Mouse (Mus musculus) embryonic facial prominence, embryonic 10.5 days (tissue): Measurements from ENCODE around the gene Zscan10. TPM values are rescaled to one million over a fixed set of nuclear protein-coding genes. Genes with fewer than 3 reads are reported as not detected.

Source experiments
- polyA plus RNA-seq: library from polyadenylated mRNA; unstranded; fragments of >200 nt; fragmentation: Nextera tagmentation; extraction: Ambion mirVana; gene quantifications from 2 replicates; pipeline ENCODE4 v1.2.1, GENCODE M21; 2016

Gene Zscan10
- polyA plus RNA-seq, 1 experiment from 2014 or later, result 0.71 TPM

Other genes starting within 250 kb of the Zscan10 start
- gene Vmn2r116, start 216.3 kb upstream of the Zscan10 start, polyA plus RNA-seq, result not detected in 2 replicates
- gene Vmn2r117, start 121.2 kb upstream of the Zscan10 start, polyA plus RNA-seq, result not detected in 2 replicates
- gene Zfp213, start 36.6 kb upstream of the Zscan10 start, polyA plus RNA-seq, result 27.2 and 31.0 TPM in 2 replicates
- 22.4 and 24.4 TPM in 2 replicates for gene Zfp13, start 1.4 kb upstream of the Zscan10 start, polyA plus RNA-seq
- gene Mmp25, start 44.4 kb downstream of the Zscan10 start, polyA plus RNA-seq, result 0.68 and 0.69 TPM in 2 replicates
- gene Bicdl2, start 59.6 kb downstream of the Zscan10 start, polyA plus RNA-seq, result 0.85 and 1.2 TPM in 2 replicates
- 30.4 and 39.7 TPM in 2 replicates for gene Hcfc1r1, start 72.7 kb downstream of the Zscan10 start, polyA plus RNA-seq
- 70.9 and 72.2 TPM in 2 replicates for gene Thoc6, start 73.0 kb downstream of the Zscan10 start, polyA plus RNA-seq
- gene Tnfrsf12a, start 76.6 kb downstream of the Zscan10 start, polyA plus RNA-seq, result 4.6 and 6.4 TPM in 2 replicates
- 77.2 and 81.3 TPM in 2 replicates for gene Cldn6, start 78.4 kb downstream of the Zscan10 start, polyA plus RNA-seq
- gene Cldn9, start 83.2 kb downstream of the Zscan10 start, polyA plus RNA-seq, result 10.5 and 13.5 TPM in 2 replicates
- 0.05 TPM in 1 of 2 replicates, not detected in the other for gene 1520401A03Rik, start 121.9 kb downstream of the Zscan10 start, polyA plus RNA-seq
- gene Pkmyt1, start 125.5 kb downstream of the Zscan10 start, polyA plus RNA-seq, result 61.6 and 62.0 TPM in 2 replicates
- gene Paqr4, start 140.0 kb downstream of the Zscan10 start, polyA plus RNA-seq, result 12.6 and 14.1 TPM in 2 replicates
- gene Kremen2, start 145.0 kb downstream of the Zscan10 start, polyA plus RNA-seq, result 8.3 and 9.6 TPM in 2 replicates
- 168 and 178 TPM in 2 replicates for gene Flywch1, start 170.7 kb downstream of the Zscan10 start, polyA plus RNA-seq
- 35.4 and 41.3 TPM in 2 replicates for gene Flywch2, start 185.2 kb downstream of the Zscan10 start, polyA plus RNA-seq
- gene Srrm2, start 189.7 kb downstream of the Zscan10 start, polyA plus RNA-seq, result 511 and 516 TPM in 2 replicates
- gene Elob, start 228.3 kb downstream of the Zscan10 start, polyA plus RNA-seq, result 1,075 and 1,103 TPM in 2 replicates
- 0.21 TPM in 1 of 2 replicates, not detected in the other for gene Prss33, start 235.2 kb downstream of the Zscan10 start, polyA plus RNA-seq
- gene Prss32, start 243.0 kb downstream of the Zscan10 start, polyA plus RNA-seq, result 0.45 TPM in 1 of 2 replicates, not detected in the other
- 3.2 and 3.6 TPM in 2 replicates for gene Prss41, start 243.3 kb downstream of the Zscan10 start, polyA plus RNA-seq